Mouse (Mus musculus) neural tube, embryonic 12.5 days (tissue): ENCODE results near the gene Yeats2. TPM values are rescaled to one million over a fixed set of nuclear protein-coding genes. Genes with fewer than 3 reads are reported as not detected.

Experiments used
- ATAC-seq: fragments of 200-750 bp; cut with Nextera tagmentation; 2 replicates; pipeline ENCODE4 v1.8.0; 2017; ENCODE audit warnings: low read depth, mild to moderate bottlenecking, moderate TSS enrichment, moderate library complexity; ENCODE audit not compliant: low FRiP score
- H3K27ac ChIP-seq: fragments of 300-500 bp; sonication (generic); 2 replicates; pipeline ENCODE4 v1.5.1; 2016
- H3K27me3 ChIP-seq: fragments of 300-500 bp; sonication (generic); replicated peaks from 2 replicates; pipeline ENCODE4 v1.6.1; 2016; ENCODE audit warnings: mild to moderate bottlenecking
- H3K36me3 ChIP-seq: fragments of 300-500 bp; sonication (generic); 2 replicates; pipeline ENCODE4 v1.6.1; 2016; ENCODE audit warnings: mild to moderate bottlenecking
- H3K4me1 ChIP-seq: fragments of 300-500 bp; sonication (generic); 2 replicates; pipeline ENCODE4 v1.6.1; 2016
- H3K4me2 ChIP-seq: fragments of 300-500 bp; sonication (generic); replicated peaks from 2 replicates; pipeline ENCODE4 v1.6.1; 2016; ENCODE audit warnings: mild to moderate bottlenecking
- H3K4me3 ChIP-seq: fragments of 300-500 bp; sonication (generic); 2 replicates; pipeline ENCODE4 v1.5.1; 2016
- H3K9ac ChIP-seq: fragments of 300-500 bp; sonication (generic); 2 replicates; pipeline ENCODE4 v1.6.1; 2016; ENCODE audit warnings: mild to moderate bottlenecking
- H3K9me3 ChIP-seq: fragments of 300-500 bp; sonication (generic); 2 replicates; pipeline ENCODE4 v1.6.1; 2016; ENCODE audit warnings: mild to moderate bottlenecking
- WGBS: fragments of 180-500 bp; shearing (Covaris S2); methylation state at CpG from one replicate; pipeline ENCODE4 v1.1.7; 2016; 5-methylcytosine and 5-hydroxymethylcytosine counted together
- polyA plus RNA-seq: library from polyadenylated mRNA; unstranded; fragments of >200 nt; fragmentation: Nextera tagmentation; extraction: Ambion mirVana; gene quantifications from 2 replicates; pipeline ENCODE4 v1.2.1, GENCODE M21; 2016

The Yeats2 gene
- polyA plus RNA-seq, 1 experiment from 2014 or later = 42.8 TPM

DNA sequence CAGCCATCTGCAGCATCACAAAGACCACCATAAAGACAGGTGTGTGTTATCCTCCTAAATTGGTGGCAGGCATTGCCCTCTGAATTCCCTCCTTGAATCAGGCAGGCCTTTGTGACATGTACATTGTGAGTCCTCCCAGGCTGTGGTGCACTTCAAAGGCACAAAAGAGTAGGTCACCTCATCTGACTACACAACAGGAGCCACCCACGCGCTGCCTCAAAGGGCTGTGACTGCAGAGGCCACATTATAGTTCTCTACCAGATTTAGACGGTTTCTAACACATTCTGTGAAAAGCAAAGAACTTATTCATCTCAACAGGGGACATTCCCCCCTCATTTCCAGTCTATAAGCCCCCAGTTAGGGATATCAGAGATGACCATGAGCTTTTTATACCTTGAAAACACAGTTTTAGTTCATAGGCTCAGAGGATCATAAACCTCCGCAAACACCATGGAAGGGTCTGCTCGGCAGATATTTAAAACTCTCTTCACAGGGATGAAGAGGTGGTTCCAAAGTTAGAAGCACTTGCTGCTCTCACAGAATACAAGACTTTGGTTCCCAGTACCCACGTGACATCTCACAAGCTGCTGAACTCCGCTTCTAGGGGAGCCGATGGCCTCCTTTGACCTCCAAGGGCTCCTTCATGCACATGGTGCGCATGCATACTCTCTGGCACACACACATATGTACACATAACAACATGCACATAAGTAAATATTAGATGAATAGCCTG, 107.7 kb downstream of the Yeats2 start:
- H3K27ac ChIP-seq = no peak overlapping the region
- ATAC-seq = no peak
- H3K9ac ChIP-seq = no peak overlapping the region
- H3K9me3 ChIP-seq = no peaks in the 10 kb centered on the region
- WGBS = 86% methylated on average over 9 of the region's 9 CpGs
- H3K27me3 ChIP-seq = no peaks in the 10 kb centered on the region
- no peaks in the 10 kb centered on the region for H3K4me1 ChIP-seq
- no peak overlapping the region for H3K4me3 ChIP-seq
- H3K4me2 ChIP-seq = no peak overlapping the region
- H3K36me3 ChIP-seq = no peaks in the 10 kb centered on the region

DNA sequence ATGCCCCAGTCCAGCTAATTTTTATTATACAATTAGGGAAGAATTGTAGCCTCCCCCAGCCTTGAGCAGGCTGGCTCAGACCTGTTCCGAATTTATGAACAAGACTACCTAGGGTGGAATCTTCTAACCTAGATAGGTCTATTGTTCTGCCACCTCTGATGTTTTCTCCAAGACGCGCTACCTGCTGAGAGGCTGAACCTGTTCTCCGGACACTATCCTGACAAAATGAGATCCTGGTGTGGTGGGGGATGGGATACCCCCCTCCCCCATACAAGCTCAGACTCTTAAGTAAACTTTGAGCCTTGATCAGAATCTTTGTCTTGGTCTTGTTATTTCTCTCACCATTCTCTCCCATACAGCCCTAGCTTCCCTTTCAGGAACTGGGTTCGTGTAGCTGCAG, 117.1 kb downstream of the Yeats2 start:
- no peaks in the 10 kb centered on the region for H3K27me3 ChIP-seq
- no peaks in the 10 kb centered on the region for H3K36me3 ChIP-seq
- H3K9ac ChIP-seq = no peak overlapping the region
- no peaks in the 10 kb centered on the region for H3K4me1 ChIP-seq
- H3K9me3 ChIP-seq = no peaks in the 10 kb centered on the region
- no peak overlapping the region for H3K27ac ChIP-seq
- no peak overlapping the region for H3K4me2 ChIP-seq
- WGBS = 87% methylated on average over 5 of the region's 5 CpGs
- no peak for ATAC-seq
- H3K4me3 ChIP-seq = no peak overlapping the region

DNA sequence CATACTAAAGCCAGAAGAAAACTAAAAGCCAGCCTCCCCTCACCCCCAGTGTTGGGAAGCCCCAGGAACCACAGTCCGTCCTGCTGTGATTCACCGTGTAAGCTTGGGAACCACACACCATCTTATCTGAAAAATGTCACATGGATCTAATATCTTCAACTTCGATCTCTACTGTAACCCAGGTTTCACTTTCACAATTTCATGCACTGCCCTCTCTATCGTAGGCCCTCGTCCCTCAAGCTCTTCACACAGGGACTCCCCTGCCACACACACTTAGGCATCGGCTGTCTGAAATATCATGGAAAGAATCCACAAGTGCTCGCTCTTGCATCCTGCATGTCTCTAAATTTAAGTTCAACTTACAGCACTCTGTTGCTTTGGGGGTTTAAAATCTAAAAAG, 124.2 kb downstream of the Yeats2 start:
- no peak overlapping the region for H3K4me2 ChIP-seq
- H3K27ac ChIP-seq = no peak overlapping the region
- H3K9me3 ChIP-seq = no peaks in the 10 kb centered on the region
- no peak for ATAC-seq
- H3K36me3 ChIP-seq = no peaks in the 10 kb centered on the region
- H3K9ac ChIP-seq = no peak overlapping the region
- no peak overlapping the region for H3K4me3 ChIP-seq
- WGBS = 88% methylated on average over 7 of the region's 7 CpGs
- no peaks in the 10 kb centered on the region for H3K4me1 ChIP-seq
- H3K27me3 ChIP-seq = no peaks in the 10 kb centered on the region

DNA sequence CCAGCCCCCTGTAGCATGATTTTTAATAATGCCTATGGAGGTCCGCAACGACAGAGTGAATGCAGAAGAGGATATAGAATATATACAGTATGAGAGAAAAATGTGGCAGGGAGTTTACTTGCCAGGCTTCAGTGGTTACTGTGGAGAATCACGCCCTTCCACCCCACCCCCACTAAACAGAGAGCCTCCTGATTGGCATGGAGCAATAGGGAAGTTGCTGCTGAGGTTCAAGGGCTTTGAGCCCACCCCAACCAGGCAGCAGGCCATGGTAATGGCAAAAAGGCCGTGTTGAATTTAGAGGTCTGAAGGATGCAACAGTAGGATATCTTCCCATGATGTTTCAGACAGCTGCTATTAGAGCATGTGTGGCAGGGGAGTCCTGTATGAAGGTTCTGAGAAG, 130.5 kb downstream of the Yeats2 start:
- Histone ChIP-seq H3K9me3 (no peaks in the 10 kb centered on the region), H3K4me1 (no peaks in the 10 kb centered on the region), H3K9ac (no peak overlapping the region), H3K27me3 (no peaks in the 10 kb centered on the region), H3K27ac (no peak overlapping the region), H3K36me3 (no peaks in the 10 kb centered on the region), H3K4me3 (no peak overlapping the region), H3K4me2 (no peak overlapping the region)
- 88% methylated on average over 4 of the region's 4 CpGs for WGBS
- no peak for ATAC-seq

DNA sequence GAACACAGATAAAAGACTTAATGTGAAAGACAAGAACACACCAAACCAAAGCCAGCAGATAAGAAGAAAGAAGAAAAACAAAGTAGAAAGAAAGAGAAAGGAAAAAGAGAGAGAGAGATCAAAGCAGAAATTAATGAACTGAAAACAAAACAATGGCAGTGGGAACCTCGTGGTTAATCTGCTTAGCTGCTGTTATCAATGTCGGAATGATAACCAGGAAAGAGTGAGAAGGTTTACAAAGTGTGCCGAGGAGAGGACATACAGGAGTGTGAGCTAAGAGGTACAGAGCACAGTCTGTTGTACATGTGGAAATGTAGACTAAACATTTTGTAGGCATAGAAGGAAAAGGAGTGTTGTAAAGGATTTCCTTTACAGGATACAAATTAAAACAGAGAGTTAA, 132.1 kb downstream of the Yeats2 start:
- Histone ChIP-seq H3K9ac (no peak overlapping the region), H3K9me3 (no peaks in the 10 kb centered on the region), H3K27me3 (no peaks in the 10 kb centered on the region), H3K27ac (no peak overlapping the region), H3K4me2 (no peak overlapping the region), H3K4me1 (no peaks in the 10 kb centered on the region), H3K4me3 (no peak overlapping the region), H3K36me3 (peaks cover 3% of the 10 kb centered on the region)
- ATAC-seq = no peak
- 61% methylated on average over 3 of the region's 3 CpGs for WGBS

DNA sequence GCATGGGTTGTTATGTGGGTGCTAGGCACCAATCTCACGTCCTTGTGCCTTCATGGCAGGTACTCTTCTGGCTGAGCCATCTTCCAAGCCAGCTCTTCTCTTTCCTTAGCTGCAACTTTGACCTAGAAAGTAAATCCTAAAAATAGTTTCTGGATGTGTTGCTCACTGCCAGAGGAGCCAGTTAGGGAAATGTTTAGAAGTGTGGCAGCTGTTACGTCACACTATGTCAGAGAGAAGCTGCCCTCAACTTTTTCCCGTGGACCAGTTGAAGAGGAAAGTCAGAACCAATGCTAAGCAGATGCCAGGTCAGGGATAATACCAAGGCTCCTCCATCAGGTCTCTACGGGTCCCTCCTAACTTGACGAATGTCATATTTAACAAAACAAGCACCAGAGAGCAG, 138.5 kb downstream of the Yeats2 start:
- no peaks in the 10 kb centered on the region for H3K4me1 ChIP-seq
- no peaks in the 10 kb centered on the region for H3K9me3 ChIP-seq
- H3K4me3 ChIP-seq = no peak overlapping the region
- H3K36me3 ChIP-seq = peaks cover 60% of the 10 kb centered on the region
- 95% methylated on average over 5 of the region's 5 CpGs for WGBS
- no peak overlapping the region for H3K27ac ChIP-seq
- ATAC-seq = no peak
- H3K9ac ChIP-seq = no peak overlapping the region
- H3K27me3 ChIP-seq = no peaks in the 10 kb centered on the region
- no peak overlapping the region for H3K4me2 ChIP-seq

DNA sequence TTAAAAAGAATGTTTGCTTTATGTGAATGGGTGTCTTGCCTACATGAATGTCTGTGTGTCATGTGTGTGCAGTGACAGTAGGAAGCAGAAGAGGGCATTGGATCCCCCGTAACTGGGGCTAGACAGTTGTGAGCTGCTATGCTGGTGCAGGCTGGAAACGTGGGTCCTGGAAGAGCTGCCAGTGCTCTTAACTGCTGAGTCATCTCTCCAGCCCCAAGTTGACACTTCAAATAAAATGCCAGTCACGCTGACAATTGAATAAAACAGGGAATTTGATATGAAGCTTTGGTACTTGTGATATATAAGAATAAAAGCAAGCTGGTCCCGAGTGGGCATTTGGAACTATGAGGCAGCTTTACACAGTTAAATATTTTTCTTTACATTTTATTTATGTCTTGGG, 139.4 kb downstream of the Yeats2 start:
- H3K4me1 ChIP-seq = no peaks in the 10 kb centered on the region
- H3K9me3 ChIP-seq = no peaks in the 10 kb centered on the region
- no peak overlapping the region for H3K4me3 ChIP-seq
- peaks cover 69% of the 10 kb centered on the region for H3K36me3 ChIP-seq
- WGBS = 89% methylated on average over 4 of the region's 4 CpGs
- no peak overlapping the region for H3K4me2 ChIP-seq
- H3K27ac ChIP-seq = no peak overlapping the region
- no peak for ATAC-seq
- no peaks in the 10 kb centered on the region for H3K27me3 ChIP-seq
- no peak overlapping the region for H3K9ac ChIP-seq

Other genes starting within 250 kb of the Yeats2 start
- gene Klhl6, start 158.0 kb upstream of the Yeats2 start, polyA plus RNA-seq = 6.3 and 7.9 TPM in 2 replicates
- gene Klhl24, start 43.5 kb upstream of the Yeats2 start, polyA plus RNA-seq = 60.4 and 69.7 TPM in 2 replicates
- 1.5 TPM in 2 replicates for gene Map6d1, start 100.3 kb downstream of the Yeats2 start, polyA plus RNA-seq
- 91.7 and 98.8 TPM in 2 replicates for gene Parl, start 161.3 kb downstream of the Yeats2 start, polyA plus RNA-seq
- gene Cyp2ab1, start 184.3 kb downstream of the Yeats2 start, polyA plus RNA-seq = not detected in 2 replicates